ENCODE assay signal across 8 mouse cellular contexts in genomic region chr5:25498346-25498820, GRCm38 (mm10). TPM values are rescaled to one million over a fixed set of nuclear protein-coding genes. Genes with fewer than 3 reads are reported as not detected.
DNase-seq lines count a peak whose midpoint lies in the region; ATAC-seq lines count a peak whose summit lies in the region.

Gene Kmt2c (minus strand): TSS chr5:25498783.

- H3K9ac ChIP-seq in hindbrain, embryonic 14.5 days: peak within 1 kb of the TSS; percentile 98
- H3K9ac ChIP-seq in midbrain, embryonic 11.5 days (ENCODE audit: low read length): peak within 1 kb of the TSS; percentile 79

- H3K4me3 ChIP-seq in hindbrain, embryonic 14.5 days (replicated peaks; ENCODE audit: low read length): peak within 1 kb of the TSS; percentile 91
- H3K4me3 ChIP-seq in midbrain, embryonic 11.5 days (ENCODE audit: low read depth, low read length): peak within 1 kb of the TSS; percentile 99

- peaks cover 19% of the 10 kb centered on the region for H3K4me1 ChIP-seq in hindbrain, embryonic 14.5 days (replicated peaks; ENCODE audit: control insufficient read depth, insufficient read depth, low read length)
- peaks cover 14% of the 10 kb centered on the region; the same call in 1 of the 2 replicates for H3K4me1 ChIP-seq in midbrain, embryonic 11.5 days (ENCODE audit: control insufficient read depth, insufficient read depth, low read length)

- H3K9me3 ChIP-seq in hindbrain, embryonic 14.5 days (ENCODE audit: control insufficient read depth, low read length): no peaks in the 10 kb centered on the region
- no peaks in the 10 kb centered on the region for H3K9me3 ChIP-seq in midbrain, embryonic 11.5 days (ENCODE audit: control insufficient read depth, low read length)

- peak; percentile 65 for DNase-seq in retina, adult 2 months (ENCODE audit: low read depth, low spot score)
- DNase-seq in retina, embryonic 14.5 days (ENCODE audit: low spot score): no peak
- DNase-seq in cerebellum, postnatal 10 days: peak; percentile 87 to 91
- DNase-seq in gastrocnemius, adult 18-20 months (ENCODE audit: low spot score): peak; percentile 73
- no peak for DNase-seq in hindbrain, embryonic 14.5 days (ENCODE audit: low spot score)
- DNase-seq in left cerebral cortex, postnatal 25 days (ENCODE audit: low spot score in 2 of 2): peak; percentile 76 to 79
- no peak for DNase-seq in midbrain, embryonic 11.5 days (ENCODE audit: low spot score, missing footprints)
- DNase-seq in spleen, postnatal 14 days (ENCODE audit: low spot score in 2 of 2): peak; percentile 53 to 64

- peak within 1 kb of the TSS; percentile 75 for H3K4me2 ChIP-seq in hindbrain, embryonic 14.5 days (replicated peaks)
- H3K4me2 ChIP-seq in midbrain, embryonic 11.5 days: peak within 1 kb of the TSS; percentile 80

- WGBS in hindbrain, embryonic 14.5 days: under 1% methylated on average over 42 of the region's 54 CpGs
- under 1% methylated on average over 37 of the region's 54 CpGs for WGBS in midbrain, embryonic 11.5 days

- peak; percentile 15; the same call in 1 of the 2 replicates for ATAC-seq in hindbrain, embryonic 14.5 days (ENCODE audit: low FRiP score)
- ATAC-seq in midbrain, embryonic 11.5 days (ENCODE audit: low FRiP score): peak; percentile 15

- intact Hi-C loops in left cerebral cortex, postnatal 25 days (cut with DNase I): loop anchor here (2.0 to 10.0 kb wide), 5 partner anchors 61 to 336 kb away; partner anchors contain the start of gene Xrcc2

- H3K27me3 ChIP-seq in hindbrain, embryonic 14.5 days (ENCODE audit: control insufficient read depth, insufficient read depth, low read length): no peaks in the 10 kb centered on the region
- no peaks in the 10 kb centered on the region; the same call in 1 of the 2 replicates for H3K27me3 ChIP-seq in midbrain, embryonic 11.5 days (ENCODE audit: control insufficient read depth, insufficient read depth, low read length)

- peak within 1 kb of the TSS; percentile 100 for H3K27ac ChIP-seq in hindbrain, embryonic 14.5 days
- peak within 1 kb of the TSS; percentile 99 for H3K27ac ChIP-seq in midbrain, embryonic 11.5 days (ENCODE audit: low read depth, low read length)

- no peaks in the 10 kb centered on the region for H3K36me3 ChIP-seq in hindbrain, embryonic 14.5 days (replicated peaks; ENCODE audit: control insufficient read depth, insufficient read depth)
- no peaks in the 10 kb centered on the region for H3K36me3 ChIP-seq in midbrain, embryonic 11.5 days (ENCODE audit: control insufficient read depth, insufficient read depth, low read length)

RNA-seq across cellular contexts. Expression of gene Kmt2c, which starts in this region (rescaled TPM):
- total RNA-seq in gastrocnemius, adult 18-20 months (2021): 10 to 100 TPM; 31.0 to 37.1 TPM
- 23.6 and 26.8 TPM in 2 replicates for polyA plus RNA-seq in hindbrain, embryonic 14.5 days (2014; fragmentation: Nextera tagmentation; extraction: Ambion mirVana)
- total RNA-seq in left cerebral cortex, postnatal 25 days (2021): 10 to 100 TPM; 62.3 to 71.7 TPM
- 19.2 and 22.3 TPM in 2 replicates for polyA plus RNA-seq in midbrain, embryonic 11.5 days (2014; fragmentation: Nextera tagmentation; extraction: Ambion mirVana)

Comparison
In these comparisons a context has a peak if more than half of its experiments do, and no peak if none do; other contexts are left out.
1. DNase-seq: peak in retina, adult 2 months (single experiment), cerebellum, postnatal 10 days (2 of 2), gastrocnemius, adult 18-20 months (single experiment), left cerebral cortex, postnatal 25 days (2 of 2) and spleen, postnatal 14 days (2 of 2); none in retina, embryonic 14.5 days (single experiment), hindbrain, embryonic 14.5 days (single experiment) and midbrain, embryonic 11.5 days (single experiment).